Mouse (Mus musculus) thymus, postnatal 36 days (tissue): ENCODE results near the gene Gm10024.
"Not testable (repeated sequence)": the region's sequence is repeated elsewhere in the genome, so short reads cannot be mapped to it uniquely, and the experiment has no call there.

Experiments used
- DNase-seq, 2 experiments: peaks; one replicate each; pipeline ENCODE4 v3.0.0; 2022; ENCODE audit warnings: mixed read lengths in 2 of 2

The Gm10024 gene

GRCm38 (mm10) chr10:77735928-77736327 is 24.7 kb downstream of the Gm10024 start:
- DNase-seq = no peak

GRCm38 (mm10) chr10:77738929-77739328 is 27.7 kb downstream of the Gm10024 start:
- no peak for DNase-seq

GRCm38 (mm10) chr10:77741924-77742688 is 30.8 kb downstream of the Gm10024 start, which contains the start of gene Gm18596:
Gene Gm18596 (minus strand): TSS chr10:77742638.
- not testable (repeated sequence) for DNase-seq

- not testable (repeated sequence) for DNase-seq
Measured at GRCm38 (mm10) chr10:77750686-77751085, 39.4 kb downstream of the Gm10024 start.

GRCm38 (mm10) chr10:77751254-77751653 is 40.0 kb downstream of the Gm10024 start, which contains the start of gene Gm9736:
Gene Gm9736 (minus strand): TSS chr10:77751354.
- not testable (repeated sequence) for DNase-seq

- DNase-seq = not testable (repeated sequence)
Measured at GRCm38 (mm10) chr10:77752312-77752711, 41.1 kb downstream of the Gm10024 start.

- no peak for DNase-seq
Measured at GRCm38 (mm10) chr10:77753448-77753847, 42.2 kb downstream of the Gm10024 start.

- not testable (repeated sequence) for DNase-seq
Measured at GRCm38 (mm10) chr10:77759582-77759981, 48.3 kb downstream of the Gm10024 start, which contains the start of gene Gm3233. Gene Gm3233 (minus strand): TSS chr10:77759682.
